Mouse (Mus musculus) cerebellum, postnatal 36 days (tissue): ENCODE measurements at regions not wholly inside any gene's neighbourhood (a gene's known extent, or its start where the extent isn't known, plus 50 kb on each side); places are given as distances from the start of the nearest gene placed in this dataset.

Source experiments
- DNase-seq, 2 experiments: peaks; one replicate each; pipeline ENCODE4 v3.0.0; 2021 to 2022; ENCODE audit warnings: mixed read lengths in 2 of 2

DNA sequence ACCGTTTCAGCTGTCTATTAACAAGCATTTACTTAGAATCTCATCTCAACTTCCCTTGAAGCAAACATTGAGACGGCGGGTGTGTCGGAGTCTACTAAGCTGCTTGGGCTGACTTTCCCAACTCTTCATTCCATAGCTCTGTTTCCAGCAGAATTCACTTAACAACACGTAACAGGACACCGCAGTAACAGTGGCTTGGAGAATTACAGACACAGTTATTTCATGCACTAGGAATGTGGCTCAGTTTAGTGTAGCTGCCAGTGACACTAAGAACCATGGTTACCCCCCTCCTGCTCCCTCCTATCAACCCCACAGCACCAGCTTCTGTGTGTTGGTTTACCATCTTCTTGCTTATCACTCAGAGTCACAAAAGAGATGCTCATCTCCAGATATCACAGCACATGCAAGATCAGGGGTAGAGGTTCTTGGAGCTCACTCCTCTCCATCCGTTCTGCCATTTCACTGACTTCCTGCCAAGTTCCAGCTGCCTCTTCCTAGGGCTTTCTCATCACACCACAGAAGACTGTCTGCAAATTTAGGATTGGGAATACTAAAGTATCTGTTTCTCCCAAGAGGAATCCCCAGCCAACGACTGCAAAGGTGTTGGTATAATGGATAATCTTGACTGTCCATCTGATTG is 90.7 kb downstream of the Banf2 start:
- DNase-seq = no peak

GRCm38 (mm10) chr2:144127082-144128037 is 94.5 kb downstream of the Banf2 start:
- no peak for DNase-seq

- DNase-seq = no peak
These were observed 95.2 kb downstream of the Banf2 start for GRCm38 (mm10) chr2:144128038-144128402.

DNA sequence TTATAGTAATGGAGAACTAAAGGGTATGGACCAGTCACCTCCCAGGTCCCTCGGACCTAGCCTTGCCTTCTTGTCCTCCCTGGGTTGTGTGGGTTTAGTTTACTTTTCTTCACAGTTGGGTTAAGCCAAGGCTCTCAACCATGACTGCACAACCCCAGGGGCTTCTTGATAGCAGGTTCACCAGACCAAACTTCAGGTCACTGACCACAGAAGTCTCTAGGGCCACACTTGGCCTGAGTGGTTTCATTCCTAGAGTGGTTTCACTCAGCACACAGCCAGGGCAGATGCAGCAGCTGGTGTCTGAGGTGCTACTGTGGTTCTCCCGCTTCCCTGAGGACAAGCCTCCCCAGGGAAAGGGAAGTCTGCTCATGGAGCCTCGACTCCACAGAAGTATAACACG is 95.7 kb downstream of the Banf2 start:
- DNase-seq = no peak

DNA sequence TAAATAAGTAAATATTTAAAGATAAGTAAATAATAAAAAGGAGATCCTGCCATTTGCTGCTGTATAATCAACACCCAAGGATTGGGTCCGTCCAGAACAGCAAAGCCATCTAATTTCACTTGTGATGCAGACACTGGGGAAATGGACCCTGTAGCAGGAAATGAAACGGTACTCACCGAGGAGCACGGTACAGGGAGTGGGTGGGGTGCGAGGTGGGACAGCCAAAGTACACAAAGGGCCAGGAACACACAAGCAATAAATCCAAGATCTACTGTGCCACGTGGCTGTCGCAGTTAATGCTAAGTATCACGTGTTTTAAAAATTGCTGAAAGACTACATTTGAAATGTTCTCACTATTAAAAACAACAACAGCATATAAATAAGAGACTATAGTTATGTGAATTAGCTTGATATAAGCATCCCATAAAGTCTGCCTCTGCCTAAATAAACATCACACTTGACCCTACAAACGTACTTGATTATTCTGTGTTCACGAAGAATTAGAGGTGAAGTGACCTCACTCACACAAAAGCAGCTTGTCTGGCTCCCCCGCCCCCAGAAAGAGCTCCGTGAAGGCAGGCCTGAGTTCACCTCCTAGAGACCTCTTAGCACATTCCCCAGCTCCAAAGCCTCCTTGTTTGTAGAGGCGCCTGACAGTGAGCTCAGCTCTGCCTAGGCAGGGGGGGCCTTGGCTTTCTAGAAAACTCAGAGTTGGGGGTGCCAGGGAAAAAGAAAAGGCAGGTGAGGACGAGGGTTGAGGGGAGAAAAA is 101.1 kb downstream of the Banf2 start:
- DNase-seq = no peak

DNA sequence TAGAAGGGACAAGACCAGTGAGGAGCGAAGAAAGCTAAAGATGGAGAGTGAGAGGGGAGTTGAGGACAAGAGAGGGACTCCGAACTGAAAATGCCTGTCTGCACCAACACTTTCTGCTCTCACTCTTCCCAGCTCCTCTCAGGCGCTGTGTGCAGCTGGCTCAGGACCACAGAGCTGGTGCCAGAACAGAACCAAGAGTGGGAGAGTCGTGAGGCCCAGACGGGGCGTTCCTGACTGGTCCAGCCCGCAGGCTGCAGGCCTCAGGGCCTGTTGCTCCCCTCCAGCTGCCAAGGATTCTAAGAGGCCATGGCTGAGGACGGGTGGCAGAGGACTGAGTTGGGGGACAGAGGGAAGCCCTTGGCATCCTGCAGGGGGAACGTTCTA is 101.7 kb downstream of the Banf2 start:
- DNase-seq = no peak

DNA sequence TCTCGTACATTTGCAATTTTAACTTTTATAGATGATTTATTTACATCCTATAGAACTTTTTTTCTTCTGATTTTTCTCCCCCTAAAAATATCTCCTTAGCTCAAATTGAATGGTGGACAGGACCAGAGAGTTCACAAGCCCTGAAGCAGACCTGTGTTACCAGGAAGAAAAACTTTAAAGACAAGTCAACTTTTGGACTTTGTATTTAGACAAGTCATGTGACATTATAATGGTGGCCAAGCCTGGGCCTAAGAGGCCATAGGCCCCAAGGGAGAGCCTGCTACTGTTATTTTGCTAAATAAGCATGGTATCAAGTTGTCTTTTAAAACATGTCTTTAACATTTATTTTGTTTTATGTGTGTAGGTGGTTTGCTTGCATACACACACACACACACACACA is 102.7 kb downstream of the Banf2 start:
- no peak for DNase-seq

GRCm38 (mm10) chr2:144143620-144144384 is 110.9 kb downstream of the Banf2 start:
- DNase-seq = no peak

DNA sequence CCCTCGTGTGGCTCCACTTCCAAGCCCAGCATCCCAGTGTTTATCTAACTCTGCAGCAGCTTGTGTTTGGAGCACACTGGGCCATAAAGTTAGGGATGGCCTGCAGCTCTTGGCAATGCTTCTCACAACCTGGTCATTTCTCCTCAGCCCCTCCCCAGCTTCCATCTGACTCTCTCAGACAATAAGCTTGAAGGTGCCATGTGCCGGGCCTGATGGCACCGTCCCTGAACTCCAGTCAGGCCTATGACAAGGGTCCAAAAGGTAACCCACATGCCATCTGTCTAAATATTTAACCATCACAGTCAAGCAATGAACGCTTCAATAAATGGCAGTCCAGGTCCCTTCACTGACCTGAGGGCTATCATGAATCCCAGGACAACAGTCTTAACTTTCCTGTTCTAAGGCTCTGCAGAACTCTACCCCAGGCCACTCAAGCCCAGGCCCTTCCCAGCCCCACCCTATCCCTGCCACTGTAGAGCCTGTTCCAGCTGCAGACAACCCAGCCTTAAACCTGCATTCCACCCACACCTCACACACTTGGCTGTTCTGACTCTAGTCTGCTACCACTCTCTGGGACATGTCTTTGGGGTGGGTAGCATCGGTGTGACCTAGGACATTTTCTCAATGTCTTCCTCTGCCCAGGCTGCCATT is 111.8 kb downstream of the Banf2 start:
- DNase-seq = peak in 1 of 2 experiments; percentile 24

- no peak for DNase-seq
These were observed 113.8 kb upstream of the Mgme1 start for GRCm38 (mm10) chr2:144156456-144157211.

DNA sequence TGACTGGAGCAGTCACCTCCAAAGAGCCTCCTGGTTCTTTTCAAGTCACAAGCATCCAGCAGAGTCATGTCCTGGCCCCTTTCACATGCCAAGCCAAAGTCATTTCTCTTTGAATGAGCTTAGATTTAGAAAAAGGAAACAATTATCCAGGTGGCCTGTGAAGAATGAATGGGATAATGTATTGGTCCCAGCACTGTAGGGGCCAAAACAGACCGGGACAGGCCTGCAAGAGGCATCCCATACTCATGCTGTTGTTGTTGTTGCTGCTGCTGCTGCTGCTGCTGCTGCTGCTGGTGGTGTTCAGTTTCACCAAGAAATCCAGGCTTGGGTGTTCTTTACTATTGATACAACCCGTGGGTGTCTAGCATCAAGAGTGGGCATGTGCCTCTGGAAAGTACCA is 113.1 kb upstream of the Mgme1 start:
- DNase-seq = no peak

DNA sequence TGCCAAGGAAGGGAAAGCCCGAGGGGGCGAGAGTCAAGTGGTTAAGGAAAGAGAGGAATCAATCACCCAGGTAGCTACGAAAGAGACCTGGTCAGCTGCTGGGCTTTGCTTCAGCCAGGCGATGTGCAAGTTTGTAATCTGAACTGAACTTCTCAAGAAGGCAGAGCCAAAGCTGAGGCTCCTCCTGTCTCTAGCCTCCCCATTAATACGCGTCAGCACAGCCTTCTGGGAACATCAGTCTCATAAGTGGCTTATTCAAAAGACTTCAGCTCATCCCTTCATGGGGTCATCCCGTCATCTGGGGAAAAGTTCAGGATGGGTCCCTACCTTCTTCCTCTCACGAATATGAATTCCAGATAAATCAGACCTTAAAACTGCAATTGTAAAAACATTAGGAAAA is 112.2 kb upstream of the Mgme1 start:
- no peak for DNase-seq

- no peak for DNase-seq
These were observed 110.6 kb upstream of the Mgme1 start for GRCm38 (mm10) chr2:144159854-144160331.

DNA sequence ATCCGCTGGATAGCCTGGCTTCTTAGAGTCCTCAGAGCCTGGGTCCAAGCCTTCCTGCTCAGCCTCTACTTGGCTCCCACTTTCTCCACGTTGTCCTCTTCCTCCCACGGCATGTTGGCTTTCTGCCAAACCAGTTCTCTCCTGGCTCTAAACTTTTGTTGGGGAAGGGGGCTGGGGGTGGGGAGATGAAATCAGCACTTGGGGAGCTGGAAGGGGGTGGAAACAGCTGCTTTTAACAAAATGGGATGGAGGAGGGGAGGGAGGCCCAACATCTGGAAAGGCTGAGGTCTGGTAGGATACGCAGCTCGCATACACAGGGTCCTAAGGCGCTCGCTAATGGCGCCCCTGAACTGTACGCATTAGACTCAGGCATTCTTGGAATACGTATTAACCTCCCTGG is 110.0 kb upstream of the Mgme1 start:
- DNase-seq = no peak

- no peak for DNase-seq
These were observed 108.6 kb upstream of the Mgme1 start for GRCm38 (mm10) chr2:144161852-144162251.

DNA sequence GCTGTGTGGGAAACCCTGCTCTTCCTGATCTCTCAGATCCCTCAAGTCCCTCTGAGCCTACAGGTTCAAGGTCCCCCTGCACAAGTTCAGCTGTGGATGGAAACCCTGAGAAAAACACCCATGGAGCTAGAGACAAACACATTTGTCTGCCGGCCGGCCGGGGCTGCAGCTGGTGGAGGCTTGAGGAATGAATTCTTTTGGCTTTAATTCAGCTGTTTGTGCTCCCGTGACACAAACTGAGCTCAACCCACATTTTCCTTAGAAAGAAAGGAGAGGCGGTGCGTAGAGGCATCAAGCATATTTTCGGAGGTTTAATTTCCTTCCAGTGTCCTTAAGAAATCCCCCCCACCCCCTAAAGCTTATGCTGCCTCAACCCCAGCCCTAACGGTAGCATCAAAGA is 106.4 kb upstream of the Mgme1 start:
- DNase-seq = no peak

DNA sequence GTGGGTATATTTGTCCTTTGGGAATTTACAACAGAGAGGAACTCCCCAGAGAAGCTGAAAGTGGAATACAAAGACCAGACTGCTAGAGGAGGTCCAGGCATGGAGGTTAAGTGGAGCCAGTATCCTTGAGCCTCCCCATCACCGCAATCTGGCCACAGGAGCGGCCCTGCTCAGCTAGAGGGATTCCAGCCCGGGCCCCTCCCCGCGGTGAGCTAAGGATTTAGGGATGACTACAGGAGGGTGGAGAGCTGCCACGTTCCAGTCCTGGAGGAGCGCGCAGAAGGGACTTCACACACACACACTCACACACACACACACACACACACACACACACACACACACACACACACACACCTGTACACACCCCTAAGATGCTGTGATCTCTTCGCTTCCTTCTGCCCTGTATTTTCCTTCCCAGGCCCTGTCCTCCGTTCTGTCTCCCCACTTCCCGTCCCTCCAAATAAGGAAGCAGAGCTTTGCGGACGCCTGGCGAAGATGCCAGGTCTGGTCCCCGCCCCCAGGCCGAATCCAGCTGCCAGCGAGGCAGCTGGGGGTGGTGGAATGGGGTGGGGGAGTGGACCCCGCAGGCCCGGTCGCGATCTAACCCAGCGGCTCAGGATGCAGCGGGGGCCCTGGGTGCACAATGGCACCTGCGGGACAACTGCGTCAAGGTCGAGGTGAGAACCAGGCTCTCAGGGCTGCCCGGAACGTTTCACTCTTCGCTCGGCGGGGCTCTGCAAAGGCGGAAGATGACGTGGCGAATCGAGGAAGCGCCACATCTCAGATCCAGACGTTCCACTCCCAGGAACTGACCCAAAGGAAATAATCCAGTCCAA is 105.3 kb upstream of the Mgme1 start:
- peak; percentile 78 to 79 for DNase-seq

DNA sequence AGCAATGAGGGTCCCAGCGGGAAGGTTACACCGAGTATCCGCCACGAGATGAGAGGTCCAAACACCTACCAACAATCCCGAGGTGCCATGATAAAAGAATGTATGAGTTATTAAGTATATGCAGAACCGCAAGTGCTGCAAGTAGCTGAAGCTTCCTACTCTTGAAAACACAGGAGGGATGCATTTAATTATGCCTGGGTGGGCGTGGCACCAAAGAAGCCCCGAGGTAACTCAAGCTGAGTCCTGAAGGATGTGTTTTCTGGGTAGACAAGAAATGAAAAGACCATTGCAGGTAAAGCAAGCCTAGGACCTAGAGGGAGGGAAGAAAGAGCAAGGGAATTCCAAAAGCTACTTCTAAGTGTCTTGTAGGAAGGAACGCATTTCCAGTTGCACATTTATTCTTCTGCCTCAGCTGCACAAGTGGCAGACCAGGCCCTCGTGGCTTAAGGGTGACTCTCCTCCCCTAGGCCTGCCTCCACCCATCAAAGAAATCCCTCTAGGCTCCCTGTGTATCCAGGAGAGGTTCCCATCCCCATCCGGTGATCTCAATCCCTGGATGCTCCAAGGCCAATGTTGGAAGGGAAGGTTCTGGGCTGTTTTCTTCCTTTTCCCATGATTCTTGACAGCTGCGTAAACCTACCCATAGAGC is 104.2 kb upstream of the Mgme1 start:
- no peak for DNase-seq

DNA sequence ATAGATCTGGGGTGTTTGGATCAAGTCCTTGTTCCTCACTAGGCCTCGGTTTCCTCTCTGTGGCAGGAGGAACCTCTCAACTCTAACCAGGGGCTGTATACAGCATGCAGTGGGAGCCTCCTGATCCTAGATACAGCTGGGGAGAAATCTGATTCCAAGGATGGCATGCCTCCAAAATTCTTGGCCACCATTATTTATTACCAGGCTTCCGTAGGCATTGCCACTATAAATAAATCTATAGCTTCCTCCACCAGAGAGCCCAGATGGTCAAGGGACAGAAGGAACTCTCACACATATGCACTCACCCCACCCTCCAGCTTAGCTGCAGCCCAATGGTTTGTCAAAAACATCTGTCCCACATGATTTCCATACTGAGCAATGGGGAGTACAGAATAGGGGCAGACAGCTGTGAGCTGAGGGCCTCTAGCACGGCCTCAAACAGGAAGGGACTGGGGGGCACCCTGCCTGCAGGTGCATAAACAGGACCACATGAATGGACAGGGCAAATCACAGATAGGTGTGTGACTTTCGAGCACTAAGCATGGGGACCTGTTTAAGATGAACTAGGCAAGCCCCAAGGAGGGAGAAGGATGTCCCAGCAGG is 100.8 kb upstream of the Mgme1 start:
- DNase-seq = no peak
